Mouse (Mus musculus): ENCODE measurements around the gene Endog.

Gene Endog

DNA sequence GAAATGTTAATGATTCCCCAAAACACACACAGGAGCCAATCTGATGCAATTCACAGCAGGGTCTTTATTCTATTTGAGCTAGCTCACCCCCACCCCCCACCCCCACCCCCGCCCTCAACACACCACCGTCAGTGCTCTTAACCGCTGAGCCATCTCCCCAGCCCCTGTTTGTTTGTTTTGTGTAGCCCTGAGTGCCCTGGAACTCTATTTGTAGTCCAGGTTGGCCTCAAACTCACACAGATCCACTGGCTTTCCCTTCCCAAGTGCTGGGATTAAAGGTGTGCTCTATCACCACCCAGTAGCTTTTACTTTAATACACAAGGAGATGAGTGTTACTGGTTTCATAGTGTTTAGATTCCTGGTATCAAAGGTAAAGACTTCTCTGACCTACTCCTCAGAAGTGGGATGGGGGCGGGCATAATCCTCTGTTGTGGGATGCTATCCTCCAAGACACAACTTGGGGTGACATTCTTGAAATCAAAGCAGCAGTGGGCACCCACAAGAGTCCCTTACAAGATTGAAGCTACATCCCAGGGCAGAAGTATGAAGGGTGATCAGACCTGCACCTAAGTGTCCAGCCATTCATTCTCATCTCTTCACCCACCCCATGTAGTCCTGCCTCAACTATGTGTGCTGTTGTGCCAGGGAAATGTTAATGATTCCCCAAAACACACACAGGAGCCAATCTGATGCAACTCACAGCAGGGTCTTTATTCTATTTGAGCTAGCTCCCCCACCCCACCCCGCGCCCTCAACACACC, 40.3 kb downstream of the Endog start:
- no peak for DNase-seq (ENCODE audit: low spot score in 2 of 2)

DNA sequence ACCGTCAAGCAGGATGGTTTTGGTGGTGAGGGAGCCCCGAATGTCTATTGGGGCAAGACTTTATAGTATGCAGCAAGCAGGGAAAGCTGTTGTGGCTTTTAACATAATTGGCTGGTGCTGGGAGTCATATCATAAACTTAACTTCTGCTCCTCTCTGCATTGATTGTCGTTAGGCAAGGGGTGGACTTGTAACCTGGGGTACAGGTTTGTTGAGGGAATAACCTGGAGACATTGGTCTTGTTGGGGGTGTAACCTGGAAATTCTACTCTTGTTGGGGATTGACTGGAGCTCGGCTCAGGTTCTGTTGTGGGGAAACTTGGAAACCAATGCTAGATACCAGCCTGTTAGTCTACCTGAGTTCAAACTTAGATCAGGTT, 40.9 kb downstream of the Endog start:
- no peak for DNase-seq (ENCODE audit: low spot score in 2 of 2)

DNA sequence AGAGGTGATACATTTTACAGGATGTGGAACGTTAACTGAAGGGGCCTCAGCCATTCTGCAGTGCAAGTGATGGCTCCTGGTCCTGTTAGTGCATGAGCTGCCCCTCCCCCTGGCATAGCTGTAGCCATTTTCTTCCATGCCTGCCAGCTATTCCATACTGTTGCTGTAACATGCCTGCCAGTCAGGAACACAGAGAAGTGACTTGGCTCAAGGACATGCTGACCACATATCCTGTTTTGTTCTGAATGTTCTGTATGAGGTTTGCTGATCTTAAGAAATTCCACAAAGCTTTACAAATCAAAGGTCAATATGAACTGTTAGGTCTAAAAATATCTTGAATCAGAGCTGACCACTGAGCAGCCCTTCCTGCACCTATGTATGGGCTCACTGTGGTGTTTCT, 41.7 kb downstream of the Endog start:
- DNase-seq (ENCODE audit: low spot score in 2 of 2), result no peak

GRCm38 (mm10) chr2:30214745-30215144, 43.5 kb downstream of the Endog start:
- DNase-seq (ENCODE audit: low spot score in 2 of 2), result no peak

DNA sequence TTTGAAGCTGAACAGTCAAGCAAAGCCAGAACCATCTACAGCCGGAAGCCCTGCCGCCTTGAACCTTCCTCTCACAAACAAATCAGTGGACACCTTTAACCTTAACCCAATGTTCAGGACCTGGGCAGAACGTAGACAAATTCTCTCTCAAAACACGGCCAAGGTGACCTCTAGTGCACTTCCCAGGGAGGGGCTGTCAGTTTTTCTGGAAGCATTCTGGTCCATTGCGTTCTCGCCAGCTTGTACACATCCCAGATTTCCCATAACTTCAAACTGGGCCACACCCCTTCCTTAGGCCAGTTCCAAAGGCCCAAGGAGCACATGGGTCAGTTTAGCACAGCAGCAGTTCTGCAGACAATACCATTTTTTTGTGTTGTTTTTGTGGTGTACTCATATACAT, 44.2 kb downstream of the Endog start:
- no peak for DNase-seq (ENCODE audit: low spot score in 2 of 2)

DNA sequence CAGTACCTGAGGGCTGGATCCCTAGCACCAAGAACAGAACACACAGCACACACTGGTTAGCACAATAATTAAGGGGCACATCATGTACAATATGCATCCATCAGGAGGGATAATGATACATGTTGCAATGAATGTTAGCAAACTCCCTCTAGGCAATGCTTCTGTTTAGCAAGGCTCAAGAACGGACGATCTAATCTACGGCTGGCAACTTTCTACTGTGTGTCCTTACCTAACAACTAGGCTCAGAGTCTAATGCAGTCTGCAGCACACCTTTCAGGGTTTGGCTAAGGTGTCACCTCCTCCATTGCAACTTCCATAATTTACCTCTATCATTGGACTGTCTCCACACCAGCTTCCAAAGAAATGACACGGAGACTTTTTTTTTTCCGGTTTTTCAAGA, 45.0 kb downstream of the Endog start:
- DNase-seq (ENCODE audit: low spot score in 2 of 2), result no peak

Data from spleen, postnatal 4 days (tissue).